Mouse (Mus musculus): ENCODE data around the gene Hk1. TPM values are rescaled to one million over a fixed set of nuclear protein-coding genes. Genes with fewer than 3 reads are reported as not detected.

Hk1 gene
- polyA plus RNA-seq, 1 experiment: 9.7 TPM

GRCm38 (mm10) chr10:62238688-62239087 is 141.0 kb downstream of the Hk1 start:
- WGBS: 98% methylated on average over 3 of the region's 3 CpGs
- no peak for DNase-seq (ENCODE audit: low read depth, low spot score)

GRCm38 (mm10) chr10:62237205-62237604 is 142.5 kb downstream of the Hk1 start:
- 82% methylated on average over 10 of the region's 10 CpGs for WGBS
- DNase-seq (ENCODE audit: low read depth, low spot score): no peak

GRCm38 (mm10) chr10:62236165-62236564 is 143.5 kb downstream of the Hk1 start:
- DNase-seq (ENCODE audit: low read depth, low spot score): no peak
- WGBS: 92% methylated on average over 6 of the region's 6 CpGs

GRCm38 (mm10) chr10:62231811-62232210 is 147.9 kb downstream of the Hk1 start:
- WGBS: 76% methylated on average over 3 of the region's 3 CpGs
- DNase-seq (ENCODE audit: low read depth, low spot score): no peak

GRCm38 (mm10) chr10:62231395-62231732 is 148.3 kb downstream of the Hk1 start:
- DNase-seq (ENCODE audit: low read depth, low spot score): no peak
- WGBS: 4% methylated on average over 13 of the region's 13 CpGs

- WGBS: 2% methylated on average over 59 of the region's 59 CpGs
- no peak for DNase-seq (ENCODE audit: low read depth, low spot score)
These were observed 148.9 kb downstream of the Hk1 start, which contains the start of gene Tspan15 for GRCm38 (mm10) chr10:62230708-62231394. Gene Tspan15 (minus strand): TSS chr10:62231251.

- DNase-seq (ENCODE audit: low read depth, low spot score): no peak
- WGBS: 19% methylated on average over 6 of the region's 6 CpGs
These were observed 151.6 kb downstream of the Hk1 start for GRCm38 (mm10) chr10:62228126-62228525.

GRCm38 (mm10) chr10:62225839-62226238 is 153.9 kb downstream of the Hk1 start:
- DNase-seq (ENCODE audit: low read depth, low spot score): no peak
- 81% methylated on average over 7 of the region's 7 CpGs for WGBS

GRCm38 (mm10) chr10:62224231-62224630 is 155.5 kb downstream of the Hk1 start:
- DNase-seq (ENCODE audit: low read depth, low spot score): no peak
- WGBS: 44% methylated on average over 6 of the region's 6 CpGs

- DNase-seq (ENCODE audit: low read depth, low spot score): no peak
- WGBS: 23% methylated on average over 17 of the region's 17 CpGs
These were observed 156.9 kb downstream of the Hk1 start for GRCm38 (mm10) chr10:62222777-62223176.

- WGBS: 40% methylated on average over 2 of the region's 2 CpGs
- peak; percentile 96 for DNase-seq (ENCODE audit: low read depth, low spot score)
These were observed 158.1 kb downstream of the Hk1 start for GRCm38 (mm10) chr10:62221647-62222046.

GRCm38 (mm10) chr10:62220732-62221514 is 158.8 kb downstream of the Hk1 start:
- 26% methylated on average over 8 of the region's 8 CpGs for WGBS
- no peak for DNase-seq (ENCODE audit: low read depth, low spot score)

Other genes starting within 250 kb of the Hk1 start
- 2.4 and 3.0 TPM in 2 replicates for gene Neurog3, start 246.8 kb downstream of the Hk1 start, polyA plus RNA-seq (2012; rRNA removed)
- 17.9 and 21.8 TPM in 2 replicates for gene Fam241b, start 236.0 kb downstream of the Hk1 start, polyA plus RNA-seq (2012; rRNA removed)
- gene Tspan15, start 148.7 kb downstream of the Hk1 start, polyA plus RNA-seq (2012; rRNA removed): 223 and 259 TPM in 2 replicates
- 2.5 and 3.3 TPM in 2 replicates for gene Tacr2, start 127.5 kb downstream of the Hk1 start, polyA plus RNA-seq (2012; rRNA removed)
- gene Hkdc1, start 42.6 kb upstream of the Hk1 start, polyA plus RNA-seq (2012; rRNA removed): 60.3 and 131 TPM in 2 replicates
- 0.06 TPM in 1 of 2 replicates, not detected in the other for gene 4930507D05Rik, start 69.6 kb upstream of the Hk1 start, polyA plus RNA-seq (2012; rRNA removed)
- gene Supv3l1, start 69.8 kb upstream of the Hk1 start, polyA plus RNA-seq (2012; rRNA removed): 18.4 and 22.0 TPM in 2 replicates
- 12.2 and 13.0 TPM in 2 replicates for gene Vps26a, start 106.9 kb upstream of the Hk1 start, polyA plus RNA-seq (2012; rRNA removed)
- 19.5 and 27.3 TPM in 2 replicates for gene Srgn, start 147.5 kb upstream of the Hk1 start, polyA plus RNA-seq (2012; rRNA removed)
- 8.8 and 12.1 TPM in 2 replicates for gene Kif1bp, start 198.5 kb upstream of the Hk1 start, polyA plus RNA-seq (2012; rRNA removed)
- gene Ddx21, start 222.4 kb upstream of the Hk1 start, polyA plus RNA-seq (2012; rRNA removed): 11.6 and 13.5 TPM in 2 replicates

Measured in large intestine, adult 2 months (tissue).